Mouse (Mus musculus): Measurements from ENCODE around the gene Rfc2. TPM values are rescaled to one million over a fixed set of nuclear protein-coding genes. Genes with fewer than 3 reads are reported as not detected.

Rfc2 gene
- polyA plus RNA-seq, 1 experiment = 133 TPM

DNA sequence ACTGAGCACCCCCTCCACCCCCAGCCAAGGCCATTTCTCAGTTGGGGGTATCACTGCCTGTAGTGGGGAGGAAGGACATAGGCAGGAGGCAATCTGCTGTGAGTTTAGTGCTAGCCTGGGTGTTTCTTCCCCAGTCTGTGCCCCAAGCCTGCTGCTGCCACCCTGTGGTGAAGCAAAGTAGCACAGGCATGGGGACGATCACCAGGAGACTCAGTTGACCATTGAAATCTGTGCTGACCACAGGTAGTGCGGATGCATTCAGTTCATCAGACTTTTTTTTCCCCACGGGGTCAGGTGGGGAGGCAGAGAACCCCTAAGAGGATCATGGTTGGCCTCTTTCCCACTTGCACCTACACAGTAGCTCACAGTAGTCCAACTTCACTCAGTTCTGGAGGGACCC is 35.9 kb downstream of the Rfc2 start:
- DNase-seq = peak; percentile 63
- H3K27me3 ChIP-seq (ENCODE audit: control insufficient read depth, insufficient read depth, low read length) = no peaks in the 10 kb centered on the region
- TF ChIP-seq POLR2A (IDR thresholded peaks at IDR 0.05; ENCODE audit: control insufficient read depth, extremely low read depth, insufficient read depth, low read length, poor library complexity) = no peak
- TF ChIP-seq CTCF (IDR thresholded peaks at IDR 0.05; ENCODE audit: borderline replicate concordance, control insufficient read depth, extremely low read depth, insufficient read depth, low read length, poor library complexity) = peak; percentile 94; the same call in 1 of the 2 replicates
- no peak overlapping the region for H3K27ac ChIP-seq (ENCODE audit: control insufficient read depth, insufficient read depth, low read length)
- H3K4me3 ChIP-seq (ENCODE audit: control insufficient read depth, insufficient read depth, low read length) = no peak overlapping the region
- H3K36me3 ChIP-seq (ENCODE audit: control insufficient read depth, insufficient read depth, low read length) = peaks cover 32% of the 10 kb centered on the region
- H3K4me1 ChIP-seq (replicated peaks; ENCODE audit: control insufficient read depth, insufficient read depth, low read length) = no peaks in the 10 kb centered on the region
- 30% methylated on average over 3 of the region's 3 CpGs for WGBS

DNA sequence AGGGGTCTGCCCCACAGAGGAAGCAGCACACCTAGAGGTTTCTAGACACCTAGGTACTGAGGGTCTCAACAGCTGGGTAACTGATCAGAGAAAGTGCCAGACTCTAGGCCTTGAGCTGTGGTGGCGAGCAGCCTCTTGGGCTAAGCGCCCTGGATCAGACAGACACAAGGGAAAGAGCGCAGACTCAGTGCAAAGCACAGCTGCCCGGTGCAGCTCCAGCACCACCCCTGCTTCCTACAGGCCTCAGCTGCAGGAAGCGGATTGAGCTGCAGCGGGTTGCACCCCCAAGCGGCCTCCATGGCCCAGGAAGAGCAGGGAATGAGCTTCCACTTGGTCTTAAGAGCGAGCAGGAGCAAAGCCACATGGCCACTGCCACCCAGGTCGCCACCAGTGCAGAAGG is 39.3 kb downstream of the Rfc2 start:
- Histone ChIP-seq H3K27me3 (ENCODE audit: control insufficient read depth, insufficient read depth, low read length) (no peaks in the 10 kb centered on the region), H3K4me1 (replicated peaks; ENCODE audit: control insufficient read depth, insufficient read depth, low read length) (no peaks in the 10 kb centered on the region), H3K4me3 (ENCODE audit: control insufficient read depth, insufficient read depth, low read length) (no peak overlapping the region), H3K36me3 (ENCODE audit: control insufficient read depth, insufficient read depth, low read length) (peaks cover 66% of the 10 kb centered on the region), H3K27ac (ENCODE audit: control insufficient read depth, insufficient read depth, low read length) (no peak overlapping the region)
- TF ChIP-seq CTCF (IDR thresholded peaks at IDR 0.05; ENCODE audit: borderline replicate concordance, control insufficient read depth, extremely low read depth, insufficient read depth, low read length, poor library complexity) (no peak), POLR2A (IDR thresholded peaks at IDR 0.05; ENCODE audit: control insufficient read depth, extremely low read depth, insufficient read depth, low read length, poor library complexity) (no peak)
- WGBS = 97% methylated on average over 9 of the region's 9 CpGs
- DNase-seq = no peak

DNA sequence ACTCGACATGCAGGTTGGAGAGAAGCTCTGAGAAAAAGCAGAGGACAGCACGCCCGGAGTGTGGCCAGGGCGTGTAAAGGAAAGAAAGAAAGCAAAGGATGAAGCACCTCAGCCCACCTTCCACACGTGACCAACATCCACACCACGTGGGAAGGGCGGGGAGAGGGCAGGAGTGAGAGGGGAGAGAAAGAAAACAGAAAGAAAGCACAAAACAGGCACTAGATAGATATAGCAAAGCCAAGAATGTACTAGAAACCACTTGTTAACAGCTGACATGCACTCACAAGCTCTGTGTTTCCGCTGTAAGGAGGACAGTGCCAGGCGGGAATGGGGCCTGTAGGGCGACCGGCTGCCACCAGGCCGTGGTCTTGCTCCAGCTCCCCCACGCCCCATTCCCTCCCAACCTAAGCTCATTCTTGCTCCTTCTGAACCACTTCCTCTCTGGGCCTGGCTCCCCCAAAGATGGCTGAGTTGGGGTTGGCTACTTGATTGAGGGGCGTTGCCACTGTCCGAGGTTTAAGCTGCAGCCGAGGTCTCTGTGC is 40.0 kb downstream of the Rfc2 start:
- no peak for DNase-seq
- Histone ChIP-seq H3K36me3 (ENCODE audit: control insufficient read depth, insufficient read depth, low read length) (peaks cover 73% of the 10 kb centered on the region), H3K4me3 (ENCODE audit: control insufficient read depth, insufficient read depth, low read length) (no peak overlapping the region), H3K4me1 (replicated peaks; ENCODE audit: control insufficient read depth, insufficient read depth, low read length) (no peaks in the 10 kb centered on the region), H3K27ac (ENCODE audit: control insufficient read depth, insufficient read depth, low read length) (no peak overlapping the region), H3K27me3 (ENCODE audit: control insufficient read depth, insufficient read depth, low read length) (no peaks in the 10 kb centered on the region)
- WGBS = 94% methylated on average over 16 of the region's 16 CpGs
- TF ChIP-seq POLR2A (IDR thresholded peaks at IDR 0.05; ENCODE audit: control insufficient read depth, extremely low read depth, insufficient read depth, low read length, poor library complexity) = no peak
- TF ChIP-seq CTCF (IDR thresholded peaks at IDR 0.05; ENCODE audit: borderline replicate concordance, control insufficient read depth, extremely low read depth, insufficient read depth, low read length, poor library complexity) = no peak

DNA sequence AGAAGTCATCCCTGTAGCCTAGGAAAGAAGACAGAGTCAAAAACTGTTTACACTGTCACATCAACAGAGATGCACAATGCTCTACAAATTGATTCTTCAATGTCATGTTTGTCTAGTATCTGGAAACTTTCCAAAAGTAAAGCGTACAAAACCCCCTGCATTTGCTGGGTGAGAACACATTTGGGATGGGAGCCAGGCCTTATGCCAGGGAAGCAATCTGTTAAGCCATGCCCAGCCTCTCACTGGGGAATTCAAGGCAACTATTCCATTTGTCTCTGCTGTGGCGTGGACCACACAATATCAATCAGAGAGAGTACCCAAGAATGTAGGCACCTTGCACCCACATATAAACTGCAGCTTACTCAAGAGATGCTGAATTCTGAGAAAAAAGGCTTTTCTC is 40.9 kb downstream of the Rfc2 start:
- Histone ChIP-seq H3K4me1 (replicated peaks; ENCODE audit: control insufficient read depth, insufficient read depth, low read length) (no peaks in the 10 kb centered on the region), H3K27me3 (ENCODE audit: control insufficient read depth, insufficient read depth, low read length) (no peaks in the 10 kb centered on the region), H3K27ac (ENCODE audit: control insufficient read depth, insufficient read depth, low read length) (no peak overlapping the region), H3K4me3 (ENCODE audit: control insufficient read depth, insufficient read depth, low read length) (no peak overlapping the region), H3K36me3 (ENCODE audit: control insufficient read depth, insufficient read depth, low read length) (peaks cover 75% of the 10 kb centered on the region)
- TF ChIP-seq POLR2A (IDR thresholded peaks at IDR 0.05; ENCODE audit: control insufficient read depth, extremely low read depth, insufficient read depth, low read length, poor library complexity) = no peak
- no peak for TF ChIP-seq CTCF (IDR thresholded peaks at IDR 0.05; ENCODE audit: borderline replicate concordance, control insufficient read depth, extremely low read depth, insufficient read depth, low read length, poor library complexity)
- DNase-seq = no peak
- WGBS = 97% methylated on average over 2 of the region's 2 CpGs

DNA sequence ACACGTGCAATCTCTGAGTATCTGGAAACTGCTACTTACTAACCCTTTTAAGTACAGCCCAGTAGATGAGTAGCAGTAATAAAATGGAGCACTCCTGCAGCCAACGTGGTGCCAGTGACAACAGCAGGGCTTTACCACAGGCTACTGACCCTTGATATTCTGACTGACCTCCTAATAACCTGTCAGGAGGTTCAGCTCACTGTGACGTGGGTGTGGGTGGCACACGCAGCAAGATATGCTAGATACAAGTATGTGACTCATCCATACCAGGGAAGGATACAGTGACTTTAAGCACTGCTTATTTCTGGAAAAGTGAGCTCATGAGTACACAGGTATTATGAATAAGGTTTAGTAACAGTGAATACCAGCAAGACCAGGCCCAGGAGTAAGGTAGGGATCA is 48.3 kb downstream of the Rfc2 start:
- Histone ChIP-seq H3K36me3 (ENCODE audit: control insufficient read depth, insufficient read depth, low read length) (peaks cover 30% of the 10 kb centered on the region), H3K27ac (ENCODE audit: control insufficient read depth, insufficient read depth, low read length) (no peak overlapping the region), H3K4me3 (ENCODE audit: control insufficient read depth, insufficient read depth, low read length) (no peak overlapping the region), H3K4me1 (replicated peaks; ENCODE audit: control insufficient read depth, insufficient read depth, low read length) (no peaks in the 10 kb centered on the region), H3K27me3 (ENCODE audit: control insufficient read depth, insufficient read depth, low read length) (no peaks in the 10 kb centered on the region)
- TF ChIP-seq CTCF (IDR thresholded peaks at IDR 0.05; ENCODE audit: borderline replicate concordance, control insufficient read depth, extremely low read depth, insufficient read depth, low read length, poor library complexity) (no peak), POLR2A (IDR thresholded peaks at IDR 0.05; ENCODE audit: control insufficient read depth, extremely low read depth, insufficient read depth, low read length, poor library complexity) (no peak)
- DNase-seq = no peak
- WGBS = 93% methylated on average over 4 of the region's 4 CpGs

DNA sequence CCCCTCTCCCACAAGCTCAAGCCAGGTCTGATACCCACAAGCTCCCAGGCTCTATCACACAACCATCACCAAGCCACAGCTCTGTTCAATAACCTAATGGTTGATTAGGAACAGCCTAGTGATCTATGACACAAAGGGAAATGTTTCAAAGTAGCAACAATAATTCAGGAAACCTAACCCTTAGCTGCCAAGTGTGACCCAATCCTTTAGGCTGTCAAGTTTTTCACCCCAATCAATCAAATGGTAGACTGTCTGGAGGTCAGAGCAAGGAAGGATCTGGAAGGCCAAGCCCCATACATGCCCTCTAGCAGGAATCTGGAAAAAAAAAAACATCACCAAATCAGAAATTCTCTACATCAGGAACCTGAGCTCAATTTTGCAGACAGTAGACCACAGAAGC is 49.7 kb downstream of the Rfc2 start:
- Histone ChIP-seq H3K4me1 (replicated peaks; ENCODE audit: control insufficient read depth, insufficient read depth, low read length) (0 out of 2 replicates have a peak, but pooled peaks cover 5% of the 10 kb centered on the region), H3K27ac (ENCODE audit: control insufficient read depth, insufficient read depth, low read length) (no peak overlapping the region), H3K4me3 (ENCODE audit: control insufficient read depth, insufficient read depth, low read length) (no peak overlapping the region), H3K36me3 (ENCODE audit: control insufficient read depth, insufficient read depth, low read length) (peaks cover 21% of the 10 kb centered on the region), H3K27me3 (ENCODE audit: control insufficient read depth, insufficient read depth, low read length) (no peaks in the 10 kb centered on the region)
- TF ChIP-seq CTCF (IDR thresholded peaks at IDR 0.05; ENCODE audit: borderline replicate concordance, control insufficient read depth, extremely low read depth, insufficient read depth, low read length, poor library complexity) (no peak), POLR2A (IDR thresholded peaks at IDR 0.05; ENCODE audit: control insufficient read depth, extremely low read depth, insufficient read depth, low read length, poor library complexity) (no peak)
- no peak for DNase-seq

DNA sequence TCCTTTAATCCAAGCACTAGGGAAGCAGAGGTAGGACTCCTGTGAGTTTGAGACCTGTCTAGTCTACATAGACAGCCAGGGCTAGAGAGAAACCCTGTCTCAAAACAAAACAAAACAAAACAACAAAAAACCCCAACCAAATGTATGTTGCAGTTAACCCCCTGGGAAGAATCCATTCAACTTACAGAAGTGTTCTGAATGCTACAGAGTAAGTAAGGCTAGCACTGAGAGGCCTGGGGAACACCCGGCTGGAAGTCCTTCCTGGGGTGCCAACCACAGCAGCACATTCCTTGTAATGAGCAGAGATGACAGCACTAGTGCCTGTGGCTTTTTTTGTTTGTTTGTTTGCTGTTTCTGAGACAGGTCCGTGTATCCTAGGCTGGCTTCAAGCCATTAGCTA is 51.7 kb downstream of the Rfc2 start:
- WGBS = 74% methylated on average over 2 of the region's 2 CpGs
- no peak overlapping the region for H3K27ac ChIP-seq (ENCODE audit: control insufficient read depth, insufficient read depth, low read length)
- peaks cover 9% of the 10 kb centered on the region for H3K4me1 ChIP-seq (replicated peaks; ENCODE audit: control insufficient read depth, insufficient read depth, low read length)
- TF ChIP-seq CTCF (IDR thresholded peaks at IDR 0.05; ENCODE audit: borderline replicate concordance, control insufficient read depth, extremely low read depth, insufficient read depth, low read length, poor library complexity) (no peak), POLR2A (IDR thresholded peaks at IDR 0.05; ENCODE audit: control insufficient read depth, extremely low read depth, insufficient read depth, low read length, poor library complexity) (no peak)
- peaks cover 12% of the 10 kb centered on the region; the same call in 1 of the 2 replicates for H3K36me3 ChIP-seq (ENCODE audit: control insufficient read depth, insufficient read depth, low read length)
- H3K4me3 ChIP-seq (ENCODE audit: control insufficient read depth, insufficient read depth, low read length) = no peak overlapping the region
- H3K27me3 ChIP-seq (ENCODE audit: control insufficient read depth, insufficient read depth, low read length) = no peaks in the 10 kb centered on the region
- DNase-seq = no peak
